32 mouse cellular contexts compared by ENCODE assay signal in genomic region chr16:50167231-50167982, GRCm38 (mm10).
A peak's percentile ranks its signal among the peaks of the same experiment; 100 is the strongest.
DNase-seq lines count a peak whose midpoint lies in the region; ATAC-seq and TF ChIP-seq lines count a peak whose summit lies in the region.
"Had no signal": no experiment of that assay in that cellular context is flagged by ENCODE, and none has a peak within 500 bp of the region (broad histone marks: within the 10 kb centered on the region; RNA-seq: fewer than 3 reads in every experiment).

No protein-coding gene starts in this region.

- ATAC-seq in midbrain, embryonic 16.5 days = no peak
- ATAC-seq: activated CD4-positive, CD25-positive, alpha-beta regulatory T cell, adult 4 months; CD4-positive, CD25-positive, alpha-beta regulatory T cell, adult 4 months; forebrain, embryonic 16.5 days; intestine, embryonic 16.5 days; liver, embryonic 12.5 days; midbrain, embryonic 13.5 days; Patski had no signal

- no peaks in the 10 kb centered on the region for H3K4me1 ChIP-seq in midbrain, embryonic 16.5 days (ENCODE audit: control insufficient read depth, insufficient read depth, low read length)
- no peaks in the 10 kb centered on the region for H3K4me1 ChIP-seq in cerebellum, adult 2 months (ENCODE audit: control insufficient read depth, insufficient read depth, low read length)
- H3K4me1 ChIP-seq: heart, embryonic 12.5 days; midbrain, embryonic 13.5 days; neural tube, embryonic 12.5 days had no signal

- DNase-seq in gastrocnemius, adult 2 months = no peak
- DNase-seq in gastrocnemius, adult 18-20 months (ENCODE audit: low spot score) = no peak
- DNase-seq in 3T3-L1 (ENCODE audit: low read depth, low spot score) (peak; percentile 85), ES-CJ7 (ENCODE audit: low read depth, low spot score) (peak; percentile 70), adipocyte (ENCODE audit: low spot score) (peak; percentile 55)
- no peak for DNase-seq in cerebellum, adult 2 months
- DNase-seq in kidney, postnatal 14 days = no peak
- DNase-seq: adrenal gland, adult 8-10 months; cerebellum, adult 8-10 months; cerebellum, postnatal 25 days; gastrocnemius, postnatal 10 days; kidney, adult 8-10 months; lung, adult 18-20 months; lung, postnatal 10 days; right cerebral cortex, postnatal 4 days; thymus, adult 2 months; thymus, postnatal 36 days had no signal

- no peak overlapping the region for H3K27ac ChIP-seq in gastrocnemius, adult 2 months
- no peak overlapping the region for H3K27ac ChIP-seq in midbrain, embryonic 16.5 days (ENCODE audit: low read length)
- no peak overlapping the region for H3K27ac ChIP-seq in cerebellum, adult 2 months (ENCODE audit: insufficient read depth, low read length)
- H3K27ac ChIP-seq: hindbrain, embryonic 15.5 days; kidney, postnatal 0 days; left cerebral cortex, adult 2 months; liver, embryonic 12.5 days; macrophage; midbrain, embryonic 13.5 days; neural tube, embryonic 12.5 days had no signal

- no peak overlapping the region for H3K9ac ChIP-seq in midbrain, embryonic 16.5 days (ENCODE audit: low read depth, low read length)
- H3K9ac ChIP-seq: heart, embryonic 12.5 days; hindbrain, embryonic 15.5 days; liver, embryonic 12.5 days; midbrain, embryonic 13.5 days; neural tube, embryonic 12.5 days had no signal

- peak overlapping the region; percentile 38 for H3K4me3 ChIP-seq in gastrocnemius, adult 2 months
- H3K4me3 ChIP-seq in midbrain, embryonic 16.5 days (ENCODE audit: low read depth, low read length) = no peak overlapping the region
- no peak overlapping the region for H3K4me3 ChIP-seq in cerebellum, adult 2 months (replicated peaks; ENCODE audit: insufficient read depth, low read depth, low read length)
- H3K4me3 ChIP-seq: heart, embryonic 12.5 days; hindbrain, embryonic 15.5 days; left cerebral cortex, adult 2 months; liver, embryonic 12.5 days; midbrain, embryonic 13.5 days; neural tube, embryonic 12.5 days had no signal

- no peak for TF ChIP-seq POLR2A in cerebellum, adult 2 months (IDR thresholded peaks at IDR 0.05; ENCODE audit: borderline replicate concordance, insufficient read depth, low read length)

- WGBS in midbrain, embryonic 16.5 days = 77% methylated on average over 16 of the region's 16 CpGs
- 82% methylated on average over 16 of the region's 16 CpGs for WGBS in cerebellum, adult 2 months

- H3K36me3 ChIP-seq in midbrain, embryonic 16.5 days (ENCODE audit: control insufficient read depth, insufficient read depth, low read length) = no peaks in the 10 kb centered on the region
- H3K36me3 ChIP-seq: G1E; heart, embryonic 12.5 days; hindbrain, embryonic 15.5 days; liver, embryonic 12.5 days; midbrain, embryonic 13.5 days; neural tube, embryonic 12.5 days had no signal

- H3K27me3 ChIP-seq in midbrain, embryonic 16.5 days (ENCODE audit: control insufficient read depth, insufficient read depth, low read depth, low read length) = no peaks in the 10 kb centered on the region
- H3K27me3 ChIP-seq in cerebellum, adult 2 months (ENCODE audit: control insufficient read depth, insufficient read depth, low read length) = no peaks in the 10 kb centered on the region
- H3K27me3 ChIP-seq: heart, embryonic 12.5 days; hindbrain, embryonic 15.5 days; liver, embryonic 12.5 days; midbrain, embryonic 13.5 days; neural tube, embryonic 12.5 days; Patski had no signal

- no peaks in the 10 kb centered on the region for H3K9me3 ChIP-seq in midbrain, embryonic 16.5 days (replicated peaks; ENCODE audit: control insufficient read depth, low read length, poor library complexity, severe bottlenecking)
- H3K9me3 ChIP-seq: G1E; heart, embryonic 12.5 days; hindbrain, embryonic 15.5 days; liver, embryonic 12.5 days; midbrain, embryonic 13.5 days; neural tube, embryonic 12.5 days had no signal

- H3K4me2 ChIP-seq in midbrain, embryonic 16.5 days (ENCODE audit: low read length) = no peak overlapping the region
- H3K4me2 ChIP-seq: heart, embryonic 12.5 days; hindbrain, embryonic 15.5 days; liver, embryonic 12.5 days; midbrain, embryonic 13.5 days; neural tube, embryonic 12.5 days had no signal

- intact Hi-C loops in gastrocnemius, adult 2 months (cut with DNase I) = no loop called here

- no peak for TF ChIP-seq CTCF in gastrocnemius, adult 2 months (IDR thresholded peaks at IDR 0.05)
- no peak for TF ChIP-seq CTCF in cerebellum, adult 2 months (IDR thresholded peaks at IDR 0.05; ENCODE audit: borderline replicate concordance, insufficient read depth, low read depth, low read length)

Comparison
In these comparisons a context has a peak if more than half of its experiments do, and no peak if none do; other contexts are left out.
1. DNase-seq: peak in 3T3-L1 (single experiment), ES-CJ7 (single experiment) and adipocyte (single experiment); none in gastrocnemius, adult 2 months (single experiment), gastrocnemius, adult 18-20 months (single experiment), cerebellum, adult 2 months (0 of 2) and kidney, postnatal 14 days (single experiment).